Mouse (Mus musculus): Measurements from ENCODE around the gene Atp5h.
"Not testable (repeated sequence)": the region's sequence is repeated elsewhere in the genome, so short reads cannot be mapped to it uniquely, and the experiment has no call there.

Atp5h gene

GRCm38 (mm10) chr11:115408266-115408920 is 11.4 kb downstream of the Atp5h start:
- in situ Hi-C loops (cut with MboI; ENCODE audit: low pct_unique_long_range_greater_than_20kb in 1 of 2, low sequenced_read_pairs in 2 of 2, unreplicated experiment in 1 of 2) = loop anchor here in 1 of 2 experiments (25.0 kb wide), 1 partner anchor 1454 kb away; the partner anchor contains the start of genes Mfsd11 and Srsf2

- in situ Hi-C loops (cut with MboI; ENCODE audit: low pct_unique_long_range_greater_than_20kb in 1 of 2, low sequenced_read_pairs in 2 of 2, unreplicated experiment in 1 of 2) = loop anchor here in 1 of 2 experiments (25.0 kb wide), 1 partner anchor 1455 kb away; the partner anchor contains the start of genes Mfsd11 and Srsf2
Observed at GRCm38 (mm10) chr11:115406858-115407401, 12.8 kb downstream of the Atp5h start.

GRCm38 (mm10) chr11:115405723-115406122 is 14.0 kb downstream of the Atp5h start:
- in situ Hi-C loops (cut with MboI; ENCODE audit: low pct_unique_long_range_greater_than_20kb in 1 of 2, low sequenced_read_pairs in 2 of 2, unreplicated experiment in 1 of 2) = loop anchor here in 1 of 2 experiments (25.0 kb wide), 1 partner anchor 1457 kb away; the partner anchor contains the start of genes Mfsd11 and Srsf2

- in situ Hi-C loops (cut with MboI; ENCODE audit: low pct_unique_long_range_greater_than_20kb in 1 of 2, low sequenced_read_pairs in 2 of 2, unreplicated experiment in 1 of 2) = loop anchor here in 1 of 2 experiments (25.0 kb wide), 1 partner anchor 1459 kb away; the partner anchor contains the start of genes Mfsd11 and Srsf2
Observed at GRCm38 (mm10) chr11:115403338-115404124, 16.2 kb downstream of the Atp5h start, which contains the start of gene Mrpl58. Gene Mrpl58 (plus strand): TSS chr11:115403752.

GRCm38 (mm10) chr11:115400630-115401391 is 19.0 kb downstream of the Atp5h start:
- in situ Hi-C loops (cut with MboI; ENCODE audit: low pct_unique_long_range_greater_than_20kb in 1 of 2, low sequenced_read_pairs in 2 of 2, unreplicated experiment in 1 of 2) = loop anchor here in 1 of 2 experiments (25.0 kb wide), 1 partner anchor 1461 kb away; the partner anchor contains the start of genes Mfsd11 and Srsf2

GRCm38 (mm10) chr11:115400126-115400525 is 19.6 kb downstream of the Atp5h start:
- in situ Hi-C loops (cut with MboI; ENCODE audit: low pct_unique_long_range_greater_than_20kb in 1 of 2, low sequenced_read_pairs in 2 of 2, unreplicated experiment in 1 of 2) = loop anchor here in 1 of 2 experiments (25.0 kb wide), 1 partner anchor 1462 kb away; the partner anchor contains the start of genes Mfsd11 and Srsf2

GRCm38 (mm10) chr11:115398085-115398484 is 21.7 kb downstream of the Atp5h start:
- in situ Hi-C loops (cut with MboI; ENCODE audit: low pct_unique_long_range_greater_than_20kb in 1 of 2, low sequenced_read_pairs in 2 of 2, unreplicated experiment in 1 of 2) = no loop called here

GRCm38 (mm10) chr11:115393721-115394325 is 25.9 kb downstream of the Atp5h start:
- in situ Hi-C loops (cut with MboI; ENCODE audit: low pct_unique_long_range_greater_than_20kb in 1 of 2, low sequenced_read_pairs in 2 of 2, unreplicated experiment in 1 of 2) = no loop called here

GRCm38 (mm10) chr11:115391358-115391757 is 28.4 kb downstream of the Atp5h start:
- in situ Hi-C loops (cut with MboI; ENCODE audit: low pct_unique_long_range_greater_than_20kb in 1 of 2, low sequenced_read_pairs in 2 of 2, unreplicated experiment in 1 of 2) = no loop called here

GRCm38 (mm10) chr11:115386859-115387258 is 32.9 kb downstream of the Atp5h start:
- in situ Hi-C loops (cut with MboI; ENCODE audit: low pct_unique_long_range_greater_than_20kb in 1 of 2, low sequenced_read_pairs in 2 of 2, unreplicated experiment in 1 of 2) = not testable (repeated sequence)

- in situ Hi-C loops (cut with MboI; ENCODE audit: low pct_unique_long_range_greater_than_20kb in 1 of 2, low sequenced_read_pairs in 2 of 2, unreplicated experiment in 1 of 2) = no loop called here
Observed at GRCm38 (mm10) chr11:115384587-115384986, 35.2 kb downstream of the Atp5h start.

GRCm38 (mm10) chr11:115383701-115384474 is 35.9 kb downstream of the Atp5h start:
- in situ Hi-C loops (cut with MboI; ENCODE audit: low pct_unique_long_range_greater_than_20kb in 1 of 2, low sequenced_read_pairs in 2 of 2, unreplicated experiment in 1 of 2) = no loop called here

GRCm38 (mm10) chr11:115382891-115383290 is 36.9 kb downstream of the Atp5h start:
- in situ Hi-C loops (cut with MboI; ENCODE audit: low pct_unique_long_range_greater_than_20kb in 1 of 2, low sequenced_read_pairs in 2 of 2, unreplicated experiment in 1 of 2) = no loop called here

- in situ Hi-C loops (cut with MboI; ENCODE audit: low pct_unique_long_range_greater_than_20kb in 1 of 2, low sequenced_read_pairs in 2 of 2, unreplicated experiment in 1 of 2) = no loop called here
Observed at GRCm38 (mm10) chr11:115381743-115382539, 37.8 kb downstream of the Atp5h start, which contains the start of gene Cdr2l. Gene Cdr2l (plus strand): TSS chr11:115381916.

- in situ Hi-C loops (cut with MboI; ENCODE audit: low pct_unique_long_range_greater_than_20kb in 1 of 2, low sequenced_read_pairs in 2 of 2, unreplicated experiment in 1 of 2) = no loop called here
Observed at GRCm38 (mm10) chr11:115381276-115381675, 38.5 kb downstream of the Atp5h start.

- in situ Hi-C loops (cut with MboI; ENCODE audit: low pct_unique_long_range_greater_than_20kb in 1 of 2, low sequenced_read_pairs in 2 of 2, unreplicated experiment in 1 of 2) = no loop called here
Observed at GRCm38 (mm10) chr11:115377854-115378253, 41.9 kb downstream of the Atp5h start.
